Mouse (Mus musculus) midbrain, embryonic 15.5 days (tissue): ENCODE results near the gene Nxnl1. TPM values are rescaled to one million over a fixed set of nuclear protein-coding genes. Genes with fewer than 3 reads are reported as not detected.
"Not testable (repeated sequence)": the region's sequence is repeated elsewhere in the genome, so short reads cannot be mapped to it uniquely, and the experiment has no call there.

ENCODE experiments used
- ATAC-seq: fragments of 200-750 bp; cut with Nextera tagmentation; replicated peaks from 2 replicates; pipeline ENCODE4 v1.8.0; 2017; ENCODE audit warnings: moderate TSS enrichment
- H3K27ac ChIP-seq: fragments of 300-500 bp; sonication (generic); 2 replicates; pipeline ENCODE4 v1.5.1; 2015; ENCODE audit warnings: mild to moderate bottlenecking, inconsistent platforms
- H3K27me3 ChIP-seq: fragments of 300-500 bp; sonication (generic); replicated peaks from 2 replicates; pipeline ENCODE4 v1.6.1; 2015; ENCODE audit warnings: inconsistent platforms
- H3K36me3 ChIP-seq: fragments of 300-500 bp; sonication (generic); replicated peaks from 2 replicates; pipeline ENCODE4 v1.6.1; 2015; ENCODE audit warnings: inconsistent platforms
- H3K4me1 ChIP-seq: fragments of 300-500 bp; sonication (generic); 2 replicates; pipeline ENCODE4 v1.6.1; 2015; ENCODE audit warnings: inconsistent platforms
- H3K4me2 ChIP-seq: fragments of 300-500 bp; sonication (generic); 2 replicates; pipeline ENCODE4 v1.6.1; 2015; ENCODE audit warnings: inconsistent platforms, mild to moderate bottlenecking, moderate library complexity
- H3K4me3 ChIP-seq: fragments of 300-500 bp; sonication (generic); 2 replicates; pipeline ENCODE4 v1.5.1; 2015; ENCODE audit warnings: mild to moderate bottlenecking, inconsistent platforms
- H3K9ac ChIP-seq: fragments of 300-500 bp; sonication (generic); 2 replicates; pipeline ENCODE4 v1.6.1; 2015; ENCODE audit warnings: mild to moderate bottlenecking, inconsistent platforms
- H3K9me3 ChIP-seq: fragments of 300-500 bp; sonication (generic); 2 replicates; pipeline ENCODE4 v1.6.1; 2016; ENCODE audit warnings: inconsistent platforms
- WGBS: fragments of 180-500 bp; shearing (Covaris S2); methylation state at CpG from one replicate; pipeline ENCODE4 v1.1.7; 2015; ENCODE audit warnings: mixed read lengths; 5-methylcytosine and 5-hydroxymethylcytosine counted together
- polyA plus RNA-seq: library from polyadenylated mRNA; unstranded; fragments of >200 nt; fragmentation: Nextera tagmentation; extraction: Ambion mirVana; gene quantifications from 2 replicates; pipeline ENCODE4 v1.2.1, GENCODE M21; 2015

The Nxnl1 gene
- polyA plus RNA-seq, 1 experiment from 2014 or later: not detected

GRCm38 (mm10) chr8:71543755-71544154 lies 22.6 kb downstream of the Nxnl1 start:
- Histone ChIP-seq H3K27ac (no peak overlapping the region), H3K9ac (peak overlapping the region; percentile 89), H3K9me3 (no peaks in the 10 kb centered on the region), H3K36me3 (peaks cover 17% of the 10 kb centered on the region), H3K27me3 (no peaks in the 10 kb centered on the region), H3K4me2 (peak overlapping the region; percentile 73), H3K4me3 (peak overlapping the region; percentile 80), H3K4me1 (peaks cover 11% of the 10 kb centered on the region)
- 90% methylated on average over 9 of the region's 9 CpGs for WGBS
- no peak for ATAC-seq

DNA sequence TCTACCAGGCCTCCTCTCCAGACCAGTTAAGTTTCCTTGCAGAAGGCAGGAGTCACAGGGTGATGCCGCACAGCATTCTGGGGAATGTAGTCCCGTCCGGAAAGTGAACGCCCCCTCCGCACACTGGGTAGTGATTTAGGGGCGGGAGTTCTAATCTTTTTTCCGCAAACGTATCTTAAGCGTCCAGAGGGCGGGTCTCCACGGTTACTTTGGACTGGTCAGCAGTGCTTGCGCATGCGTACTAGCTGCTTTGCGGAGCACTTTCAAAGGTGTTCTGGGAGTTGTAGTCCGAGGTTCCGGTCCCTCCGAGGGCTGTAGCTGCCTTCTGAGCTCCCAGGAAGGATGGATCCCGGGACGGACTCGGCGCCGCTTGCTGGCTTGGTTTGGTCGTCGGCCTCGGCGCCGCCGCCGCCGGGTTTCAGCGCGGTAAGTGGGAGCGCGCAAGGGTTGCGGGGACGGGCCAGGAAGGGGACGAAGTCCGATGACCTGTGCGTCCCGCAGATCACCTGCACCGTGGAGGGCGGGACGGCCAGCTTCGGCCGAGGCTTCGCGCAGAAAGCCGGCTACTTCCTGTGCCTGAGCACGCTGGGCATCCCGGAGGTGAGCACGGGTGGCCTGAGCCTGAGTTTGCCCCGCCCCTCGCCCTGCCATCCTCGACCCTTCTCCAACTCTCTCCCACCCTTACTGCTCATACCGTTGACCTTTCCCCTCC lies 23.6 kb downstream of the Nxnl1 start, which contains the start of gene Mvb12a:
TSS of gene Mvb12a (plus strand) at position 291 of the 712 bp plus-strand sequence.
- ATAC-seq: peak; percentile 97
- WGBS: 0% methylated on average over 55 of the region's 55 CpGs
- H3K9me3 ChIP-seq: no peaks in the 10 kb centered on the region

GRCm38 (mm10) chr8:71537028-71537867 lies 29.2 kb downstream of the Nxnl1 start, which contains the start of gene Bst2:
Gene Bst2 (minus strand): TSS chr8:71537456.
- H3K4me2 ChIP-seq: peak within 1 kb of the TSS; percentile 46
- WGBS: 4% methylated on average over 37 of the region's 37 CpGs
- H3K4me3 ChIP-seq: peak within 1 kb of the TSS; percentile 26
- no peak within 1 kb of the TSS for H3K9ac ChIP-seq
- H3K27ac ChIP-seq: no peak within 1 kb of the TSS
- ATAC-seq: no peak
- H3K9me3 ChIP-seq: no peaks in the 10 kb centered on the region
- H3K36me3 ChIP-seq: no peaks in the 10 kb centered on the region
- peaks cover 8% of the 10 kb centered on the region for H3K4me1 ChIP-seq
- peaks cover 20% of the 10 kb centered on the region for H3K27me3 ChIP-seq

More for the DNA sequence above, 23.6 kb downstream of the Nxnl1 start, which contains the start of gene Mvb12a:
- peaks cover 13% of the 10 kb centered on the region for H3K36me3 ChIP-seq
- peak within 1 kb of the TSS; percentile 73 for H3K4me2 ChIP-seq
- H3K4me1 ChIP-seq: peaks cover 11% of the 10 kb centered on the region
- peak within 1 kb of the TSS; percentile 72 for H3K27ac ChIP-seq
- H3K27me3 ChIP-seq: peaks cover 3% of the 10 kb centered on the region
- H3K9ac ChIP-seq: peak within 1 kb of the TSS; percentile 89
- peak within 1 kb of the TSS; percentile 80 for H3K4me3 ChIP-seq

GRCm38 (mm10) chr8:71535663-71536062 lies 30.7 kb downstream of the Nxnl1 start:
- no peak overlapping the region for H3K4me2 ChIP-seq
- 73% methylated on average over 5 of the region's 5 CpGs for WGBS
- no peak overlapping the region for H3K27ac ChIP-seq
- H3K27me3 ChIP-seq: peaks cover 20% of the 10 kb centered on the region
- no peak for ATAC-seq
- peaks cover 8% of the 10 kb centered on the region for H3K4me1 ChIP-seq
- H3K9ac ChIP-seq: no peak overlapping the region
- no peak overlapping the region for H3K4me3 ChIP-seq
- H3K36me3 ChIP-seq: no peaks in the 10 kb centered on the region
- no peaks in the 10 kb centered on the region for H3K9me3 ChIP-seq

DNA sequence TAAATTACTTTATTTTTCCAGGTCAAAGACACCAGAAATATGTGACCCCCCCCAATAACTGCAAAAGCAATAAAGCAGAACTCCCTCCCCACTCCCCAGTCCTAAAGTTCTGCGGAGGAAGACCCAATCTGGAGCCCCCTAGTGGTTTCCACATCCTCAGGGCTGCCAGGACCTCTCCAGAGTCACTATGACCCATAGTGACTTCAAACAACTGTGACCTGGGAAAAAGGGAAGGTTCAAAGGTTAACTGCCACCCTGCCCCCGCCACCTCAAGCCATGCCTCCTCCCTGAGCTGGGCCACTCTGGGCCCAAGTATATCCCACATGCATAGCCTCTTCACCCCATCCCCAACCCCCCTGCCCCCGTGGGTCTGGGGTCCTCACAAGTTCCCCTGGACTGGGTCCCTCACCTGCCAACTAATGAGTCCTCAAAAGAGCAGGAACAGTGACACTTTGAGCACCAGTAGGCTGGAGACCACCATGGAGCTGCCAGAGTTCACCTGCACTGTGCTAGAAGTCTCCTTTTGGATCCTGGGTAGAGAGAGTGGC lies 32.1 kb downstream of the Nxnl1 start:
- H3K4me2 ChIP-seq: no peak overlapping the region
- peaks cover 20% of the 10 kb centered on the region for H3K27me3 ChIP-seq
- 50% methylated on average over 3 of the region's 3 CpGs for WGBS
- no peak for ATAC-seq
- no peak overlapping the region for H3K4me3 ChIP-seq
- H3K9ac ChIP-seq: no peak overlapping the region
- peaks cover 8% of the 10 kb centered on the region for H3K4me1 ChIP-seq
- H3K36me3 ChIP-seq: no peaks in the 10 kb centered on the region
- H3K27ac ChIP-seq: no peak overlapping the region
- no peaks in the 10 kb centered on the region for H3K9me3 ChIP-seq

- not testable (repeated sequence) for H3K4me1 ChIP-seq
Observed at GRCm38 (mm10) chr8:71530735-71531467, 35.5 kb downstream of the Nxnl1 start.

GRCm38 (mm10) chr8:71528362-71529073 lies 37.9 kb downstream of the Nxnl1 start:
- Histone ChIP-seq H3K9ac (no peak overlapping the region), H3K9me3 (no peaks in the 10 kb centered on the region), H3K4me1 (peaks cover 3% of the 10 kb centered on the region; the same call in 1 of the 2 replicates), H3K4me3 (no peak overlapping the region), H3K27ac (peak overlapping the region; percentile 62), H3K27me3 (peaks cover 34% of the 10 kb centered on the region), H3K4me2 (no peak overlapping the region), H3K36me3 (no peaks in the 10 kb centered on the region)
- WGBS: 81% methylated on average over 11 of the region's 11 CpGs
- ATAC-seq: no peak

More at GRCm38 (mm10) chr8:71530735-71531467, 35.5 kb downstream of the Nxnl1 start:
- not testable (repeated sequence) for ATAC-seq, H3K36me3 ChIP-seq, H3K9ac ChIP-seq, H3K9me3 ChIP-seq, H3K4me2 ChIP-seq, H3K27ac ChIP-seq, H3K4me3 ChIP-seq
- peaks cover 15% of the 10 kb centered on the region for H3K27me3 ChIP-seq
- WGBS: 69% methylated on average over 6 of the region's 12 CpGs

GRCm38 (mm10) chr8:71527162-71527870 lies 39.1 kb downstream of the Nxnl1 start:
- Histone ChIP-seq H3K4me1 (peaks cover 3% of the 10 kb centered on the region; the same call in 1 of the 2 replicates), H3K4me3 (no peak overlapping the region), H3K4me2 (no peak overlapping the region), H3K9me3 (no peaks in the 10 kb centered on the region), H3K27ac (no peak overlapping the region), H3K36me3 (no peaks in the 10 kb centered on the region), H3K27me3 (peaks cover 36% of the 10 kb centered on the region), H3K9ac (no peak overlapping the region)
- 50% methylated on average over 3 of the region's 3 CpGs for WGBS
- ATAC-seq: no peak

GRCm38 (mm10) chr8:71526272-71526671 lies 40.1 kb downstream of the Nxnl1 start:
- Histone ChIP-seq H3K4me2 (no peak overlapping the region), H3K27ac (no peak overlapping the region), H3K27me3 (peaks cover 36% of the 10 kb centered on the region), H3K36me3 (no peaks in the 10 kb centered on the region), H3K4me1 (peaks cover 8% of the 10 kb centered on the region; the same call in 1 of the 2 replicates), H3K9ac (no peak overlapping the region), H3K4me3 (no peak overlapping the region), H3K9me3 (no peaks in the 10 kb centered on the region)
- WGBS: 9% methylated on average over 6 of the region's 6 CpGs
- no peak for ATAC-seq

DNA sequence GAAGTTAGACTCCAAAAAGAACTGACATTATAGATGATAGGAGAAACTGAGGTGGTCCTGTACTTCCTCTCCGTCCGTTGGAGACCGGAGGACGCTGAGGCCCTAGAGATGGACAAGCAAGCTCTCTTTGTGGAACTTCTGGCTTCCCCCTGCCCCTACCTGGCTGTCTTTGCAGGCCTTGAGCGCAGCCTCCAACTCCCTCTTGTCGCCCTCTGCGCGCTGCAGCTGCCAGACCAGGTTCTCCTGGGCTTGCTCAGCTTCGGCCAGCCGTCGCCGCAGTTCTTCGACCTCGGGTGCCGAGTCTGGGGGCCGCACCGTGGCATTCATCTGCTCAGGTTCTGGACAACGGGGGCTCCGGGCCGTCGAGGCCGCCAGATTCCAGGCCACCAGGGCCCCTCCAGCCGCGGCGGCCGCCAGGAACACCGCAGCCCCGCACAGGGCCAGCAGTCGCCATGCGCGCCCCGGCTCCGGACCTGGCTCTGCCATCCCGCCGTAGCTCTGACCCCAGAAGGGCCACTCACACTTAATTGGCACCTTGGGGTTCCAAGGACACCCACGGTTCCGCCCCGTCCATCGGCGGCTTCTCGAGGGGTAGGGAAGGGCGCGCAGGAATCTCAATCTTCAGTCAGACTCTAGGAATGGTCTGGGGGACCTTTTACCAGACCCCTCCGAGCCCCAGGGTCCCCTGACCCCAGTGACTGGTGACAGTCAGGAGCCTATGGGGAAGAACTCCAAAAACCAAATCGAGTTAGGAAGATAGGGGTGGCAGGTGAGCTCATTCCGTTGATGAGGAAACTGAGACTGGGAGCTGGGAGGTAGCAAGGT lies 41.0 kb downstream of the Nxnl1 start, which contains the start of gene Ccdc194:
TSS of gene Ccdc194 (minus strand) at position 486 of the 825 bp plus-strand sequence.
- WGBS: 7% methylated on average over 46 of the region's 46 CpGs
- no peaks in the 10 kb centered on the region for H3K9me3 ChIP-seq
- no peak for ATAC-seq
- H3K36me3 ChIP-seq: no peaks in the 10 kb centered on the region
- no peak within 1 kb of the TSS for H3K27ac ChIP-seq
- no peak within 1 kb of the TSS for H3K9ac ChIP-seq
- H3K27me3 ChIP-seq: peaks cover 36% of the 10 kb centered on the region
- peak within 1 kb of the TSS; percentile 13; the same call in 1 of the 2 replicates for H3K4me2 ChIP-seq
- peaks cover 8% of the 10 kb centered on the region; the same call in 1 of the 2 replicates for H3K4me1 ChIP-seq
- H3K4me3 ChIP-seq: 0 out of 2 replicates have a peak within 1 kb of the TSS, but pooled peaks have one; percentile 6
